Mouse (Mus musculus) limb, embryonic 14.5 days (tissue): ENCODE results near the gene Grb14. TPM values are rescaled to one million over a fixed set of nuclear protein-coding genes. Genes with fewer than 3 reads are reported as not detected.

ENCODE experiments used
- ATAC-seq: fragments of 200-750 bp; cut with Nextera tagmentation; 2 replicates; pipeline ENCODE4 v1.8.0; 2017; ENCODE audit warnings: low read depth, moderate number of reproducible peaks, moderate TSS enrichment; ENCODE audit not compliant: low FRiP score
- DNase-seq: peaks from one replicate; pipeline ENCODE4 v3.0.0-alpha.2; 2015; ENCODE audit warnings: low spot score
- H3K27ac ChIP-seq: fragments of 300-500 bp; sonication (generic); replicated peaks from 2 replicates; pipeline ENCODE4 v1.5.1; 2014; ENCODE audit warnings: low read depth, mild to moderate bottlenecking, low read length, moderate library complexity, mixed read lengths
- H3K27me3 ChIP-seq: fragments of 300-500 bp; sonication (generic); 2 replicates; pipeline ENCODE4 v1.6.1; 2014; ENCODE audit warnings: low read length, mixed read lengths; ENCODE audit not compliant: control insufficient read depth, insufficient read depth
- H3K36me3 ChIP-seq: fragments of 300-500 bp; sonication (generic); 2 replicates; pipeline ENCODE4 v1.6.1; 2014; ENCODE audit warnings: mild to moderate bottlenecking, low read length, moderate library complexity, mixed read lengths; ENCODE audit not compliant: control insufficient read depth, insufficient read depth
- H3K4me1 ChIP-seq: fragments of 300-500 bp; sonication (generic); 2 replicates; pipeline ENCODE4 v1.6.1; 2014; ENCODE audit warnings: antibody characterized with exemption, low read length, mixed read lengths; ENCODE audit not compliant: control insufficient read depth, insufficient read depth
- H3K4me2 ChIP-seq: fragments of 300-500 bp; sonication (generic); replicated peaks from 2 replicates; pipeline ENCODE4 v1.6.1; 2014; ENCODE audit warnings: low read depth, mild to moderate bottlenecking, low read length, moderate library complexity; ENCODE audit not compliant: severe bottlenecking
- H3K4me3 ChIP-seq: fragments of 300-500 bp; sonication (generic); replicated peaks from 2 replicates; pipeline ENCODE4 v1.5.1; 2014; ENCODE audit warnings: low read length
- H3K9ac ChIP-seq: fragments of 300-500 bp; sonication (generic); 2 replicates; pipeline ENCODE4 v1.6.1; 2014; ENCODE audit warnings: mild to moderate bottlenecking, low read depth, low read length, moderate library complexity; ENCODE audit not compliant: severe bottlenecking
- H3K9me3 ChIP-seq: fragments of 300-500 bp; sonication (generic); 2 replicates; pipeline ENCODE4 v1.6.1; 2016; ENCODE audit warnings: low read length; ENCODE audit not compliant: control insufficient read depth
- POLR2A ChIP-seq: fragments of 200-500 bp; IDR thresholded peaks from 2 replicates; pipeline ENCODE4 v1.8.0; 2012; ENCODE audit warnings: inconsistent platforms, mild to moderate bottlenecking, moderate library complexity, borderline replicate concordance; ENCODE audit not compliant: insufficient read depth, insufficient read length; ENCODE audit errors: extremely low read depth
- WGBS: fragments of 180-500 bp; shearing (Covaris S2); extraction: QIAGEN DNeasy Blood & Tissue Kit; methylation state at CpG from one replicate; pipeline ENCODE4 v1.1.7; 2014; 5-methylcytosine and 5-hydroxymethylcytosine counted together
- polyA plus RNA-seq, 2 experiments: library from polyadenylated mRNA; depleted of rRNA in 1 of 2; stranded (reverse) in 1 of 2; unstranded in 1 of 2; fragments of >200 nt; fragmentation: Nextera tagmentation in 1 of 2; extraction: Ambion mirVana in 1 of 2; gene quantifications; 2 replicates each; pipeline versions ENCODE4 v1.2.1 to v1.2.3; 2012 to 2014

The Grb14 gene
- polyA plus RNA-seq (2012; rRNA removed), result 2.6 and 3.3 TPM in 2 replicates
- 6.5 and 8.6 TPM in 2 replicates for polyA plus RNA-seq (2014; fragmentation: Nextera tagmentation; extraction: Ambion mirVana)

- Histone ChIP-seq H3K4me1 (peaks cover 7% of the 10 kb centered on the region; the same call in 1 of the 2 replicates), H3K4me2 (no peak within 1 kb of the TSS), H3K4me3 (no peak within 1 kb of the TSS), H3K36me3 (no peaks in the 10 kb centered on the region), H3K27me3 (no peaks in the 10 kb centered on the region), H3K9me3 (no peaks in the 10 kb centered on the region), H3K27ac (no peak within 1 kb of the TSS), H3K9ac (no peak within 1 kb of the TSS)
- ATAC-seq, result no peak
- no peak for TF ChIP-seq POLR2A
- no peak for DNase-seq
- 81% methylated on average over 1 of the region's 1 CpGs for WGBS
Observed at GRCm38 (mm10) chr2:65024887-65025286, at the start of gene Grb14. Gene Grb14 (minus strand): TSS chr2:65024987.

GRCm38 (mm10) chr2:65072205-65072604 lies 47.4 kb upstream of the Grb14 start:
- H3K27me3 ChIP-seq, result no peaks in the 10 kb centered on the region
- no peak for TF ChIP-seq POLR2A
- H3K4me3 ChIP-seq, result no peak overlapping the region
- no peaks in the 10 kb centered on the region for H3K36me3 ChIP-seq
- ATAC-seq (no peak), DNase-seq (no peak)
- no peak overlapping the region for H3K9ac ChIP-seq
- H3K9me3 ChIP-seq, result no peaks in the 10 kb centered on the region
- H3K27ac ChIP-seq, result no peak overlapping the region
- H3K4me1 ChIP-seq, result no peaks in the 10 kb centered on the region
- WGBS, result 61% methylated on average over 3 of the region's 3 CpGs
- H3K4me2 ChIP-seq, result no peak overlapping the region

GRCm38 (mm10) chr2:65053764-65054163 lies 29.0 kb upstream of the Grb14 start:
- Histone ChIP-seq H3K9ac (no peak overlapping the region), H3K27ac (no peak overlapping the region), H3K4me3 (no peak overlapping the region), H3K36me3 (no peaks in the 10 kb centered on the region), H3K27me3 (no peaks in the 10 kb centered on the region), H3K9me3 (no peaks in the 10 kb centered on the region), H3K4me2 (no peak overlapping the region), H3K4me1 (no peaks in the 10 kb centered on the region)
- no peak for TF ChIP-seq POLR2A
- ATAC-seq, result no peak
- 97% methylated on average over 2 of the region's 2 CpGs for WGBS
- no peak for DNase-seq

GRCm38 (mm10) chr2:65052191-65053012 lies 27.6 kb upstream of the Grb14 start:
- no peaks in the 10 kb centered on the region for H3K27me3 ChIP-seq
- H3K4me1 ChIP-seq, result no peaks in the 10 kb centered on the region
- no peak for TF ChIP-seq POLR2A
- 92% methylated on average over 6 of the region's 6 CpGs for WGBS
- no peak overlapping the region for H3K9ac ChIP-seq
- no peaks in the 10 kb centered on the region for H3K36me3 ChIP-seq
- no peak overlapping the region for H3K4me3 ChIP-seq
- ATAC-seq (no peak), DNase-seq (no peak)
- H3K27ac ChIP-seq, result no peak overlapping the region
- H3K4me2 ChIP-seq, result no peak overlapping the region
- H3K9me3 ChIP-seq, result no peaks in the 10 kb centered on the region

GRCm38 (mm10) chr2:65050776-65051175 lies 26.0 kb upstream of the Grb14 start:
- ATAC-seq (no peak), DNase-seq (no peak)
- Histone ChIP-seq H3K4me1 (no peaks in the 10 kb centered on the region), H3K27ac (no peak overlapping the region), H3K4me2 (no peak overlapping the region), H3K9me3 (no peaks in the 10 kb centered on the region), H3K36me3 (no peaks in the 10 kb centered on the region), H3K4me3 (no peak overlapping the region), H3K9ac (no peak overlapping the region), H3K27me3 (no peaks in the 10 kb centered on the region)
- no peak for TF ChIP-seq POLR2A
- 92% methylated on average over 3 of the region's 3 CpGs for WGBS
